In the genomic region with DNA sequence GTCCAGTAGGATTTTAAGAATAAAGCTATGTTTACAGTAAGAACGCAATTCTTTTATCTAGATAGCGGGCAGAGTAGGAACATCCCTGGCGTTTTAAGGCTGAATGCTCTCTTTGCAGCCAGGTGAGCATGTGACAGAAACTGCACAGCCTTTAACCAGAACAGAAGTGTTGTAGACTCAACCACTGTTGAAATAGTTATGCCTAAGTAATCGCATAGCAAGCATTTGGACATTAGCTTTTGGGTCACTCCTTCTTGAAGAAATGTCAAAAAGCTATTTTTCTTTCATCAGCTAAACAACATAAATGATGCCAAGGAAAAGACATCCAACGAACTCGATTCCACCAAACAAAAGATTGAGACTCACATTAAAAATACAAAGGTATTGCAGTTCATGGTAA, we compare ENCODE assay signal across 10 mouse cellular contexts.
A peak's percentile ranks its signal among the peaks of the same experiment; 100 is the strongest.
DNase-seq lines count a peak whose midpoint lies in the region; ATAC-seq and TF ChIP-seq lines count a peak whose summit lies in the region.
"Had no signal": no experiment of that assay in that cellular context is flagged by ENCODE, and none has a peak within 500 bp of the region (broad histone marks: within the 10 kb centered on the region; RNA-seq: fewer than 3 reads in every experiment).

No protein-coding gene starts in this region.

- H3K4me3 ChIP-seq in kidney, embryonic 14.5 days (ENCODE audit: low read length), result no peak overlapping the region
- H3K4me3 ChIP-seq in forebrain, embryonic 10.5 days, result peak overlapping the region; percentile 24
- peak overlapping the region; percentile 22 for H3K4me3 ChIP-seq in hindbrain, embryonic 15.5 days
- no peak overlapping the region for H3K4me3 ChIP-seq in midbrain, postnatal 0 days (ENCODE audit: low read depth, low read length)

- no peak for DNase-seq in kidney, postnatal 10 days
- DNase-seq in forebrain, embryonic 10.5 days (ENCODE audit: extremely low spot score, low spot score), result no peak
- DNase-seq in midbrain, postnatal 0 days (ENCODE audit: low spot score), result no peak
- DNase-seq in left cerebral cortex, postnatal 36 days (ENCODE audit: low spot score in 2 of 2), result no peak
- DNase-seq in layer of hippocampus, adult 18-20 months (ENCODE audit: low spot score in 2 of 2), result no peak
- DNase-seq in right cerebral cortex, postnatal 4 days, result no peak
- DNase-seq: thymus, postnatal 25 days had no signal

- H3K27ac ChIP-seq in kidney, embryonic 14.5 days (ENCODE audit: low read depth, low read length), result peak overlapping the region; percentile 30; the same call in 1 of the 2 replicates
- peak overlapping the region; percentile 62 for H3K27ac ChIP-seq in forebrain, embryonic 10.5 days
- peak overlapping the region; percentile 43 for H3K27ac ChIP-seq in hindbrain, embryonic 15.5 days (replicated peaks)
- 0 out of 2 replicates have a peak overlapping the region, but pooled peaks have one; percentile 26 for H3K27ac ChIP-seq in midbrain, postnatal 0 days (ENCODE audit: low read depth, low read length)

- no peaks in the 10 kb centered on the region for H3K27me3 ChIP-seq in kidney, embryonic 14.5 days (ENCODE audit: control insufficient read depth, insufficient read depth, low read length)
- no peaks in the 10 kb centered on the region for H3K27me3 ChIP-seq in forebrain, embryonic 10.5 days (ENCODE audit: poor library complexity, severe bottlenecking)
- H3K27me3 ChIP-seq in hindbrain, embryonic 15.5 days, result no peaks in the 10 kb centered on the region
- H3K27me3 ChIP-seq in midbrain, postnatal 0 days (ENCODE audit: insufficient read depth, low read length), result no peaks in the 10 kb centered on the region
- H3K27me3 ChIP-seq: CH12.LX had no signal

- WGBS in kidney, embryonic 14.5 days, result 47% methylated on average over 6 of the region's 6 CpGs
- 68% methylated on average over 6 of the region's 6 CpGs for WGBS in forebrain, embryonic 10.5 days
- WGBS in hindbrain, embryonic 15.5 days, result 21% methylated on average over 6 of the region's 6 CpGs
- 22% methylated on average over 6 of the region's 6 CpGs for WGBS in midbrain, postnatal 0 days

- ATAC-seq in kidney, embryonic 14.5 days (ENCODE audit: low FRiP score, low TSS enrichment), result no peak
- peak; percentile 43; the same call in 1 of the 2 replicates for ATAC-seq in hindbrain, embryonic 15.5 days (ENCODE audit: low FRiP score, low read depth)
- peak; percentile 36; the same call in 1 of the 2 replicates for ATAC-seq in midbrain, postnatal 0 days (ENCODE audit: low FRiP score)

- TF ChIP-seq CTCF in midbrain, postnatal 0 days (IDR thresholded peaks at IDR 0.05), result no peak

- H3K9me3 ChIP-seq in kidney, embryonic 14.5 days (ENCODE audit: control insufficient read depth, low read length), result no peaks in the 10 kb centered on the region
- H3K9me3 ChIP-seq in forebrain, embryonic 10.5 days, result no peaks in the 10 kb centered on the region
- no peaks in the 10 kb centered on the region for H3K9me3 ChIP-seq in hindbrain, embryonic 15.5 days
- no peaks in the 10 kb centered on the region for H3K9me3 ChIP-seq in midbrain, postnatal 0 days (ENCODE audit: low read length)

- H3K4me1 ChIP-seq in kidney, embryonic 14.5 days (ENCODE audit: control insufficient read depth, insufficient read depth, low read length), result 0 out of 2 replicates have a peak, but pooled peaks cover 9% of the 10 kb centered on the region
- H3K4me1 ChIP-seq in forebrain, embryonic 10.5 days, result peaks cover 24% of the 10 kb centered on the region
- H3K4me1 ChIP-seq in hindbrain, embryonic 15.5 days (replicated peaks), result peaks cover 11% of the 10 kb centered on the region
- H3K4me1 ChIP-seq in midbrain, postnatal 0 days (ENCODE audit: insufficient read depth, low read length), result no peaks in the 10 kb centered on the region

- H3K9ac ChIP-seq in kidney, embryonic 14.5 days (ENCODE audit: low read depth, low read length), result no peak overlapping the region
- H3K9ac ChIP-seq in hindbrain, embryonic 15.5 days, result no peak overlapping the region
- no peak overlapping the region for H3K9ac ChIP-seq in midbrain, postnatal 0 days (replicated peaks; ENCODE audit: low read length, poor library complexity, severe bottlenecking)

- intact Hi-C loops in left cerebral cortex, postnatal 36 days (cut with DNase I), result no loop called here

- peak overlapping the region; percentile 28; the same call in 1 of the 2 replicates for H3K4me2 ChIP-seq in kidney, embryonic 14.5 days (replicated peaks; ENCODE audit: low read depth, low read length)
- peak overlapping the region; percentile 51 for H3K4me2 ChIP-seq in hindbrain, embryonic 15.5 days
- H3K4me2 ChIP-seq in midbrain, postnatal 0 days (ENCODE audit: low read depth, low read length, poor library complexity, severe bottlenecking), result peak overlapping the region; percentile 40

- no peaks in the 10 kb centered on the region for H3K36me3 ChIP-seq in kidney, embryonic 14.5 days (ENCODE audit: control insufficient read depth, insufficient read depth, low read length)
- no peaks in the 10 kb centered on the region for H3K36me3 ChIP-seq in forebrain, embryonic 10.5 days (replicated peaks)
- H3K36me3 ChIP-seq in hindbrain, embryonic 15.5 days, result no peaks in the 10 kb centered on the region
- no peaks in the 10 kb centered on the region for H3K36me3 ChIP-seq in midbrain, postnatal 0 days (ENCODE audit: insufficient read depth, low read length)

Comparison
In these comparisons a context has a peak if more than half of its experiments do, and no peak if none do; other contexts are left out.
1. H3K4me3 ChIP-seq: peak in forebrain, embryonic 10.5 days (single experiment) and hindbrain, embryonic 15.5 days (single experiment); none in kidney, embryonic 14.5 days (single experiment) and midbrain, postnatal 0 days (single experiment).
2. Peak in every context shown above with its lines, with median percentiles within 50 percentile points of each other: H3K27ac ChIP-seq and H3K4me2 ChIP-seq.